Mouse (Mus musculus): ENCODE results near the gene Nsun4.

DNA sequence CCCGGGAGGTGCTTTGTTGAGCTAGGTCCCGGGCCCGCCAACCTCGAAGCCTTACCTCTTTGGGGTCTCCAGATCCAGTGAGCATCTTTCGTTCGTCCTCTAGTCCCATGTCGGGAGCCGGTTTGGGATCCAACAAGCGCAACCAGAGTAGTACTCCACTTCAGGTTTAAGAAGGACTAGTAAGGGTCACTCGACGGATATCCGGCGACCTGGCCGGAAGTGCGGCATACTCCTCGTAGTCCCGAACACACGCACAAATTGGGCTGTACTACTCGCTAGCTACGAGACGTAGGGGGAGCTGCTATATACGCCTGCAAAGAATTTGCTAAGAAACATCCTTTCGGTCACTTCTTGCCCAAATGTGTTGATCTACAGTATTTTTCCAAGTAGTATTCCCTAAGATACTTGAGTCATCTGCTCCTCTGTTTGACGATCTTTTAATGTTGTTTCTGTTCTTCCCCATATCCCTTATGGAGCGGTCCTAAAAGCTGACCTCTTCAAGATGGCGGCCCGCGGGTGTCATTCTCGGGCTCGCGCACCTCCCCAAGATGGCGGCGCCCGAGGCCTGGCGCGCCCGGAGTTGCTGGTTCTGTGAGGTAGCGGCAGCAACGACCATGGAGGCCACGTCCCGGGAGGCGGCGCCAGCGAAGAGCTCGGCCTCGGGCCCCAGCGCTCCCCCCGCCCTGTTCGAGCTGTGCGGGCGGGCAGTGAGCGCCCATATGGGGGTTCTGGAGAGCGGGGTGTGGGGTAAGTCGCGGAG is 21.4 kb upstream of the Nsun4 start, which contains the start of the genes Uqcrh and Lrrc41:
- no peak for TF ChIP-seq CTCF (IDR thresholded peaks at IDR 0.05; ENCODE audit: low read depth, low read length)
- peak; percentile 81 for TF ChIP-seq POLR2A (IDR thresholded peaks at IDR 0.05; ENCODE audit: extremely low read depth, insufficient read depth, low read length)

All from liver, adult 2 months (tissue).